Mouse (Mus musculus): ENCODE results near the gene Tmco5. TPM values are rescaled to one million over a fixed set of nuclear protein-coding genes. Genes with fewer than 3 reads are reported as not detected.

Tmco5 gene
- polyA plus RNA-seq, 1 experiment = not detected

DNA sequence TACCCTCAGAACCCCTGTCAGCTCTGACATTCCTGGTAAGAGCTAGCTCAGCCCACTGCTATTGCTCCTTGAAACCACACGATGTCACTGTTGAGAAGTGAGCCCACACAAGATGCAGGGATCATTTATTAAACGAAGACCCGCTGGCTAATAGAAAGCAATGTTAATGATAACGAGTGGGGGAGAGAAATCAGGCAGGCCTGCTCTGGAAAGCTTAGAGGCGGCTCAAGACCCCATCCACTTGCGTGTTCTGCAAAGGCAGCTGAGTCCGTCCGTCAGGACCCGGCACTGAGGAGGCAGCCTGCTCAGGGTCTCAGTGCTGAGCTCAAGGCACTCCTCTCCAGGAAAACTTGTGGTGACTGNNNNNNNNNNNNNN, 15.5 kb downstream of the Tmco5 start:
- peak; percentile 80; the same call in 1 of the 2 replicates for TF ChIP-seq CTCF (IDR thresholded peaks at IDR 0.05; ENCODE audit: borderline replicate concordance, extremely low read depth, insufficient read depth, insufficient read length)
- TF ChIP-seq POLR2A (IDR thresholded peaks at IDR 0.05; ENCODE audit: borderline replicate concordance, extremely low read depth, insufficient read depth, insufficient read length, poor library complexity, severe bottlenecking) = no peak
- peak; percentile 90 for DNase-seq (ENCODE audit: low read depth)

DNA sequence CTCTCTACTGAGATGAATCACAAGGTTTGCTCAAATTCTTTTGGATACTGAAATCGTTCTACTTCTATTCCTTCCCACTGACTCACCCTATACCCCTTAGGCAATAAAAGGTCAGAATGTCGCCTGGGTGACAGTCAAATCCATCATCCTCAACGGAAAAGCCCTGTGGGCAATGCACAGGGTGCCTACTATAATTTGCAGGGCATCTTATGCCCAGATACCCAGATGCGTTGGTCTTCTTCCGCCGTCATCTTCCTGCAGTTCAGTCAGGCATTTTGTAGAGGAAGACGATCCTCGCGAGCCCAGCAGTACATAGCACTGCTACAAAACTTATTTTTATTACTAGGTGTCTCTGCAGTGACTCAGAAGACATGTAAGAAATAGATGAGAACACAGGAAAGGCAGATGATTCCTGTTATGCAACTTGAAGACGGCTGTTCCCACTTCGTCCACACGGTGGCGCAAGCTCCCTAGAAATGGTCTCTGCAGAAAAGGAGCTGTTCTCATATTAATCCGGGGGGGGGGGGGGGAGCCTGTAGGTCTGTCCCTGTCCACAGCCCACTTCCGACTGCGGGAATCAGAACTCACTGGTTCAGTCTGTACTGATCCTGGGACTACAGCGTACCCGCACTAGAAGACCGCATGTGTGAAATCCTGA, 21.3 kb downstream of the Tmco5 start:
- TF ChIP-seq CTCF (IDR thresholded peaks at IDR 0.05; ENCODE audit: borderline replicate concordance, extremely low read depth, insufficient read depth, insufficient read length) = peak; percentile 91
- no peak for TF ChIP-seq POLR2A (IDR thresholded peaks at IDR 0.05; ENCODE audit: borderline replicate concordance, extremely low read depth, insufficient read depth, insufficient read length, poor library complexity, severe bottlenecking)
- peak; percentile 90 for DNase-seq (ENCODE audit: low read depth)

DNA sequence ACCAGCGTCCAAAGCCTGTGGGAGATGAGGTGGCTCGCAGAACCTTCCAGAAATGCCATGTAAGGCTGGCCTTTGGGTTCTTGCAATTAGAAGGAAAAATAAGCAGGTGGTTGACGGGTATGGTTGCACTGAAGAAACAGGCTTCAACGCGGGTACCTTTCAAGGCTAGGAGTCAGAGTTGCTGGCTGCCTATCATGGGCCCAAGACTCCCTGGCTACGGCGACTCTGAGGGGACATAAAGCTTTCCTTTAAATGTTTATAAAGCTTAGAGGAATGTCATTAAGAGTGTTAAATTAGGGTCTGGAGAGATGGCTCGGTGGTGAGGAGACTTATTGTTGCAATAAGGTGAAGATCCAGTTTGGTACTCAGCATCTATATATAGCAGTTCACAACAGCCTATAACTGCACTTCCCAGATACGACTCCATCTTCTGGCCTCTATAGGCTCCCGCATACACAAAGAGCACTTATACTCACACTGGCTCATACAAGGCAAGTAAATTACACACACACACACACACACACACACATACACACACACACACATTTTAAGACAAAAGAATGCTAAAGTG, 21.9 kb downstream of the Tmco5 start:
- DNase-seq (ENCODE audit: low read depth) = no peak
- no peak for TF ChIP-seq CTCF (IDR thresholded peaks at IDR 0.05; ENCODE audit: borderline replicate concordance, extremely low read depth, insufficient read depth, insufficient read length)
- TF ChIP-seq POLR2A (IDR thresholded peaks at IDR 0.05; ENCODE audit: borderline replicate concordance, extremely low read depth, insufficient read depth, insufficient read length, poor library complexity, severe bottlenecking) = no peak

DNA sequence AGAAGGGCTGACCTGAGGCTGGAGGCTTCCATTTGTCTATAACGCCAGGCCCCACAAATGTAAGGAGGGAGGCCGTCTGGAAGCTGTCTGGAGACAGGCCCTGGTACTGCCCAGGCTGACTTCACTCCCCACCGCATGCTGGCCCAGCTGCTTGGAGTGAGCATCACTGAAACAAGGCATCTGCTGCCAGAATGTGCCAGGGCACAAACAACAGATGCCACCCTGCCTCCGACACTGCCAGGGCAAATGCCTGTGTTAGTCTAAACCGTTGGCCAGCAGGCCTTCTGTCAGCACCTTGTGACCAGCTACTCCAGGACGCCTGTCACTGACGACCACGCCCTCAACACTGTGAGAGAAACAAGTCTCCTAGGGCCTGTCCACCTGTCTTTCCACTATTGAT, 29.8 kb downstream of the Tmco5 start:
- DNase-seq (ENCODE audit: low read depth) = peak; percentile 61
- TF ChIP-seq CTCF (IDR thresholded peaks at IDR 0.05; ENCODE audit: borderline replicate concordance, extremely low read depth, insufficient read depth, insufficient read length) (no peak), POLR2A (IDR thresholded peaks at IDR 0.05; ENCODE audit: borderline replicate concordance, extremely low read depth, insufficient read depth, insufficient read length, poor library complexity, severe bottlenecking) (no peak)

GRCm38 (mm10) chr2:116912334-116913070, 34.0 kb downstream of the Tmco5 start:
- TF ChIP-seq CTCF (IDR thresholded peaks at IDR 0.05; ENCODE audit: borderline replicate concordance, extremely low read depth, insufficient read depth, insufficient read length) = no peak
- no peak for TF ChIP-seq POLR2A (IDR thresholded peaks at IDR 0.05; ENCODE audit: borderline replicate concordance, extremely low read depth, insufficient read depth, insufficient read length, poor library complexity, severe bottlenecking)
- no peak for DNase-seq (ENCODE audit: low read depth)

- DNase-seq (ENCODE audit: low read depth) = no peak
- TF ChIP-seq POLR2A (IDR thresholded peaks at IDR 0.05; ENCODE audit: borderline replicate concordance, extremely low read depth, insufficient read depth, insufficient read length, poor library complexity, severe bottlenecking) = no peak
- TF ChIP-seq CTCF (IDR thresholded peaks at IDR 0.05; ENCODE audit: borderline replicate concordance, extremely low read depth, insufficient read depth, insufficient read length) = no peak
Observed at GRCm38 (mm10) chr2:116913677-116914405, 35.4 kb downstream of the Tmco5 start.

- TF ChIP-seq POLR2A (IDR thresholded peaks at IDR 0.05; ENCODE audit: borderline replicate concordance, extremely low read depth, insufficient read depth, insufficient read length, poor library complexity, severe bottlenecking) (no peak), CTCF (IDR thresholded peaks at IDR 0.05; ENCODE audit: borderline replicate concordance, extremely low read depth, insufficient read depth, insufficient read length) (no peak)
- DNase-seq (ENCODE audit: low read depth) = no peak
Observed at GRCm38 (mm10) chr2:116914636-116915035, 36.1 kb downstream of the Tmco5 start.

GRCm38 (mm10) chr2:116918598-116918997, 40.1 kb downstream of the Tmco5 start:
- TF ChIP-seq POLR2A (IDR thresholded peaks at IDR 0.05; ENCODE audit: borderline replicate concordance, extremely low read depth, insufficient read depth, insufficient read length, poor library complexity, severe bottlenecking) (no peak), CTCF (IDR thresholded peaks at IDR 0.05; ENCODE audit: borderline replicate concordance, extremely low read depth, insufficient read depth, insufficient read length) (no peak)
- DNase-seq (ENCODE audit: low read depth) = no peak

DNA sequence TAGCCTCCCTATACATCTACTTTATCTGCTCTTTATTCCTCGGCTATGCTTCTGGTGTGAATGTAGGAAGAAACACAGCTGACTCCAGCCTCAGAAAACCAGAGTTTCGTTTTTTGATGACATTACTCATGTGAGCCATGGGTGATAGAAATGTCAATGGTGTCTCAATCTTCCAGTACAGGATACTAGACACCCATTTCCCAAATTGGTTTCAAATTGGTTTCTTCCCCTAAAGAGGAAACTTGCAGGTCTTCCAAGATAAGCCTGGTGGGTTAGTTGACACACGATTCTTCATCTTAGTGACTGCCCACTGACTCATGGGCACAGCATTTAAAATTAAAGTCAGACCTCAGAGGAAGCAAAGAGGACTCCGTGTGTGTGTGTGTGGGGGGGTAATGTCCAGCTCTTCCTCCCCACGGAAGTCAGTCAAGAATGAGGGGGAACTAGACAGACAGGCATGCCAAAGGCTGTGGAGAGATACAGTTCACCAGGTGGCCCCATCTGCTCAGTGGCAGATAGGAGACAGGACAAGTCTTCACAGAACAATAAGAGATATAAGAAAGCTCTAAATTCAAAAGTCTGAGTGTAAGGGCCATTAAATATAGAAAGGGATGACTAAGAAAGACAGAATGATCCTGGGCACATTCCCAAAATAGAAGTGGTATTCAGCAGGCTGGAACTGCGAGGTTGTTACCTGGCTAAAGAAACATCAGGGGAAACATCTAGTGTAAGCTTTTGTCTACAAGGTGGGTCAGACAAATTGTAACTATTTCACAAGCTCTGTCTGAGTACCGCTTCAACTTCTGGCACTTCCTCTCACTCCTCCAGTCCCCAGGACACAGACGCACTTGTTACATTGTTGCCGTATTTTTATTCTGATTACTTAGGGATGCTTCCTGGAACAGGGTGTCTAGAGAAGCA, 44.3 kb downstream of the Tmco5 start:
- DNase-seq (ENCODE audit: low read depth) = no peak
- no peak for TF ChIP-seq CTCF (IDR thresholded peaks at IDR 0.05; ENCODE audit: borderline replicate concordance, extremely low read depth, insufficient read depth, insufficient read length)
- TF ChIP-seq POLR2A (IDR thresholded peaks at IDR 0.05; ENCODE audit: borderline replicate concordance, extremely low read depth, insufficient read depth, insufficient read length, poor library complexity, severe bottlenecking) = no peak

- TF ChIP-seq CTCF (IDR thresholded peaks at IDR 0.05; ENCODE audit: borderline replicate concordance, extremely low read depth, insufficient read depth, insufficient read length) (no peak), POLR2A (IDR thresholded peaks at IDR 0.05; ENCODE audit: borderline replicate concordance, extremely low read depth, insufficient read depth, insufficient read length, poor library complexity, severe bottlenecking) (no peak)
- peak; percentile 30 for DNase-seq (ENCODE audit: low read depth)
Observed at GRCm38 (mm10) chr2:116923684-116924083, 45.2 kb downstream of the Tmco5 start.

All from brain, embryonic 14.5 days (tissue).